Mouse (Mus musculus): ENCODE measurements around the gene Hint1.

Hint1 gene

GRCm38 (mm10) chr11:54861471-54862420 lies 4.4 kb upstream of the Hint1 start:
- no peak for DNase-seq (ENCODE audit: low spot score in 2 of 2)

- peak in 1 of 2 experiments; percentile 66 for DNase-seq (ENCODE audit: low spot score in 2 of 2)
Observed at GRCm38 (mm10) chr11:54862621-54863520, 3.3 kb upstream of the Hint1 start.

- no peak for DNase-seq (ENCODE audit: low spot score in 2 of 2)
Observed at GRCm38 (mm10) chr11:54865330-54866085, 675 bp upstream of the Hint1 start.

GRCm38 (mm10) chr11:54867049-54867385 lies 834 bp downstream of the Hint1 start:
- no peak for DNase-seq (ENCODE audit: low spot score in 2 of 2)

GRCm38 (mm10) chr11:54867903-54868434 lies 1.8 kb downstream of the Hint1 start:
- no peak for DNase-seq (ENCODE audit: low spot score in 2 of 2)

- DNase-seq (ENCODE audit: low spot score in 2 of 2): no peak
Observed at GRCm38 (mm10) chr11:54868445-54868844, 2.3 kb downstream of the Hint1 start.

- no peak for DNase-seq (ENCODE audit: low spot score in 2 of 2)
Observed at GRCm38 (mm10) chr11:54869318-54869717, 3.1 kb downstream of the Hint1 start.

GRCm38 (mm10) chr11:54871831-54872537 lies 5.8 kb downstream of the Hint1 start:
- no peak for DNase-seq (ENCODE audit: low spot score in 2 of 2)

- DNase-seq (ENCODE audit: low spot score in 2 of 2): no peak
Observed at GRCm38 (mm10) chr11:54876031-54876430, 9.8 kb downstream of the Hint1 start.

- no peak for DNase-seq (ENCODE audit: low spot score in 2 of 2)
Observed at GRCm38 (mm10) chr11:54878893-54879292, 12.7 kb downstream of the Hint1 start.

- DNase-seq (ENCODE audit: low spot score in 2 of 2): no peak
Observed at GRCm38 (mm10) chr11:54879434-54879833, 13.3 kb downstream of the Hint1 start.

- DNase-seq (ENCODE audit: low spot score in 2 of 2): no peak
Observed at GRCm38 (mm10) chr11:54879922-54880321, 13.7 kb downstream of the Hint1 start.

- DNase-seq (ENCODE audit: low spot score in 2 of 2): no peak
Observed at GRCm38 (mm10) chr11:54881051-54881474, 14.9 kb downstream of the Hint1 start.

- DNase-seq (ENCODE audit: low spot score in 2 of 2): no peak
Observed at GRCm38 (mm10) chr11:54882671-54883070, 16.5 kb downstream of the Hint1 start.

GRCm38 (mm10) chr11:54884197-54884828 lies 18.1 kb downstream of the Hint1 start:
- DNase-seq (ENCODE audit: low spot score in 2 of 2): no peak

GRCm38 (mm10) chr11:54884937-54885336 lies 18.8 kb downstream of the Hint1 start:
- no peak for DNase-seq (ENCODE audit: low spot score in 2 of 2)

GRCm38 (mm10) chr11:54885406-54885805 lies 19.2 kb downstream of the Hint1 start:
- DNase-seq (ENCODE audit: low spot score in 2 of 2): no peak

- no peak for DNase-seq (ENCODE audit: low spot score in 2 of 2)
Observed at GRCm38 (mm10) chr11:54887927-54888326, 21.7 kb downstream of the Hint1 start.

- DNase-seq (ENCODE audit: low spot score in 2 of 2): no peak
Observed at GRCm38 (mm10) chr11:54891341-54891740, 25.2 kb downstream of the Hint1 start.

- no peak for DNase-seq (ENCODE audit: low spot score in 2 of 2)
Observed at GRCm38 (mm10) chr11:54892091-54892490, 25.9 kb downstream of the Hint1 start.

Measured in frontal cortex, postnatal 10 days (tissue).